Mouse (Mus musculus) megakaryocyte, embryonic 14.5 days (primary cell): ENCODE measurements around the gene Fermt3.

Experiments
- FLI1 ChIP-seq: IDR thresholded peaks from 2 replicates; pipeline ENCODE4 v1.6.1; 2012; ENCODE audit warnings: low read length, inconsistent platforms, mixed read lengths
- GATA1 ChIP-seq: IDR thresholded peaks from 3 replicates; pipeline ENCODE4 v1.6.1; 2012; ENCODE audit warnings: mixed read lengths, low read length, inconsistent platforms, borderline replicate concordance

DNA sequence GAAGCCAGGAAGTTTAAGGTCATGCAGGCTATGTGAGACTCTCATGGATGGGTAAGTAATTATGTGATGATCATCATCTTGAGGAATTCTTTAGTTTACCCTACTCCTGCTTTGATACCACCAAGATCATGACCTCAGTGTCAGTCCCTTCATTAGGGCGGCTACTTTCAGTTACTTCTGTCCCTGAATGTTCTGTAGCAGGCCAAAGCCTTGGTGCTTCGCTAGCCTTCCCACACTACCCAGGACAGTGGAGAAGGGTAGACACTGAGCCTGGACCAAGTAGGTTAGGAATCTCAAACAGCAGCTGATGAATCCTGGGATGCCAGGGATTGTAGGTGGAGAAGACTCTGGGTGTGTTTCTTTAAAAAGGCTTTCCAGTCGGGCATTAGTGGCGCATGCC lies 37.8 kb downstream of the Fermt3 start:
- no peak for TF ChIP-seq FLI1
- TF ChIP-seq GATA1: no peak
